Mouse (Mus musculus): Measurements from ENCODE around the gene Oprm1. TPM values are rescaled to one million over a fixed set of nuclear protein-coding genes. Genes with fewer than 3 reads are reported as not detected.

Gene Oprm1
- polyA plus RNA-seq, 1 experiment from 2014 or later = 0.40 TPM

GRCm38 (mm10) chr10:7060326-7060725 is 302.0 kb downstream of the Oprm1 start:
- Histone ChIP-seq H3K27ac (ENCODE audit: low read length) (no peak overlapping the region), H3K4me2 (ENCODE audit: low read depth, low read length) (no peak overlapping the region), H3K4me3 (replicated peaks; ENCODE audit: low read length) (no peak overlapping the region), H3K4me1 (ENCODE audit: control insufficient read depth, insufficient read depth, low read length) (no peaks in the 10 kb centered on the region), H3K27me3 (ENCODE audit: control insufficient read depth, insufficient read depth, low read length) (no peaks in the 10 kb centered on the region), H3K9ac (ENCODE audit: low read length) (no peak overlapping the region), H3K9me3 (replicated peaks; ENCODE audit: control insufficient read depth, low read length) (no peaks in the 10 kb centered on the region), H3K36me3 (ENCODE audit: control insufficient read depth, insufficient read depth, low read length) (no peaks in the 10 kb centered on the region)
- no peak for ATAC-seq (ENCODE audit: insufficient read depth, low FRiP score)
- 58% methylated on average over 5 of the region's 5 CpGs for WGBS

- H3K27me3 ChIP-seq (ENCODE audit: control insufficient read depth, insufficient read depth, low read length) = no peaks in the 10 kb centered on the region
- WGBS = 79% methylated on average over 7 of the region's 7 CpGs
- no peaks in the 10 kb centered on the region for H3K9me3 ChIP-seq (replicated peaks; ENCODE audit: control insufficient read depth, low read length)
- ATAC-seq (ENCODE audit: insufficient read depth, low FRiP score) = no peak
- no peak overlapping the region for H3K27ac ChIP-seq (ENCODE audit: low read length)
- no peaks in the 10 kb centered on the region for H3K36me3 ChIP-seq (ENCODE audit: control insufficient read depth, insufficient read depth, low read length)
- H3K4me2 ChIP-seq (ENCODE audit: low read depth, low read length) = no peak overlapping the region
- H3K4me1 ChIP-seq (ENCODE audit: control insufficient read depth, insufficient read depth, low read length) = no peaks in the 10 kb centered on the region
- H3K9ac ChIP-seq (ENCODE audit: low read length) = no peak overlapping the region
- H3K4me3 ChIP-seq (replicated peaks; ENCODE audit: low read length) = no peak overlapping the region
These were observed 304.7 kb downstream of the Oprm1 start for GRCm38 (mm10) chr10:7062993-7063392.

GRCm38 (mm10) chr10:7063752-7064457 is 305.6 kb downstream of the Oprm1 start:
- Histone ChIP-seq H3K36me3 (ENCODE audit: control insufficient read depth, insufficient read depth, low read length) (no peaks in the 10 kb centered on the region), H3K9ac (ENCODE audit: low read length) (no peak overlapping the region), H3K4me1 (ENCODE audit: control insufficient read depth, insufficient read depth, low read length) (no peaks in the 10 kb centered on the region), H3K4me3 (replicated peaks; ENCODE audit: low read length) (no peak overlapping the region), H3K9me3 (replicated peaks; ENCODE audit: control insufficient read depth, low read length) (no peaks in the 10 kb centered on the region), H3K27me3 (ENCODE audit: control insufficient read depth, insufficient read depth, low read length) (no peaks in the 10 kb centered on the region), H3K4me2 (ENCODE audit: low read depth, low read length) (no peak overlapping the region), H3K27ac (ENCODE audit: low read length) (no peak overlapping the region)
- no peak for ATAC-seq (ENCODE audit: insufficient read depth, low FRiP score)
- WGBS = 78% methylated on average over 9 of the region's 9 CpGs

- no peak overlapping the region for H3K27ac ChIP-seq (ENCODE audit: low read length)
- ATAC-seq (ENCODE audit: insufficient read depth, low FRiP score) = no peak
- no peak overlapping the region for H3K9ac ChIP-seq (ENCODE audit: low read length)
- no peaks in the 10 kb centered on the region for H3K27me3 ChIP-seq (ENCODE audit: control insufficient read depth, insufficient read depth, low read length)
- 73% methylated on average over 12 of the region's 12 CpGs for WGBS
- no peaks in the 10 kb centered on the region for H3K9me3 ChIP-seq (replicated peaks; ENCODE audit: control insufficient read depth, low read length)
- H3K4me2 ChIP-seq (ENCODE audit: low read depth, low read length) = no peak overlapping the region
- no peak overlapping the region for H3K4me3 ChIP-seq (replicated peaks; ENCODE audit: low read length)
- H3K36me3 ChIP-seq (ENCODE audit: control insufficient read depth, insufficient read depth, low read length) = no peaks in the 10 kb centered on the region
- 0 out of 2 replicates have a peak, but pooled peaks cover 3% of the 10 kb centered on the region for H3K4me1 ChIP-seq (ENCODE audit: control insufficient read depth, insufficient read depth, low read length)
These were observed 310.3 kb downstream of the Oprm1 start for GRCm38 (mm10) chr10:7068608-7069007.

GRCm38 (mm10) chr10:7069090-7069489 is 310.8 kb downstream of the Oprm1 start:
- 84% methylated on average over 2 of the region's 2 CpGs for WGBS
- H3K27me3 ChIP-seq (ENCODE audit: control insufficient read depth, insufficient read depth, low read length) = no peaks in the 10 kb centered on the region
- 0 out of 2 replicates have a peak, but pooled peaks cover 3% of the 10 kb centered on the region for H3K4me1 ChIP-seq (ENCODE audit: control insufficient read depth, insufficient read depth, low read length)
- no peaks in the 10 kb centered on the region for H3K9me3 ChIP-seq (replicated peaks; ENCODE audit: control insufficient read depth, low read length)
- no peak overlapping the region for H3K27ac ChIP-seq (ENCODE audit: low read length)
- H3K4me2 ChIP-seq (ENCODE audit: low read depth, low read length) = no peak overlapping the region
- ATAC-seq (ENCODE audit: insufficient read depth, low FRiP score) = no peak
- H3K9ac ChIP-seq (ENCODE audit: low read length) = no peak overlapping the region
- no peak overlapping the region for H3K4me3 ChIP-seq (replicated peaks; ENCODE audit: low read length)
- no peaks in the 10 kb centered on the region for H3K36me3 ChIP-seq (ENCODE audit: control insufficient read depth, insufficient read depth, low read length)

GRCm38 (mm10) chr10:7070100-7070835 is 312.0 kb downstream of the Oprm1 start:
- Histone ChIP-seq H3K4me2 (ENCODE audit: low read depth, low read length) (no peak overlapping the region), H3K4me3 (replicated peaks; ENCODE audit: low read length) (no peak overlapping the region), H3K9me3 (replicated peaks; ENCODE audit: control insufficient read depth, low read length) (no peaks in the 10 kb centered on the region), H3K36me3 (ENCODE audit: control insufficient read depth, insufficient read depth, low read length) (no peaks in the 10 kb centered on the region), H3K9ac (ENCODE audit: low read length) (no peak overlapping the region), H3K27ac (ENCODE audit: low read length) (no peak overlapping the region), H3K27me3 (ENCODE audit: control insufficient read depth, insufficient read depth, low read length) (no peaks in the 10 kb centered on the region), H3K4me1 (ENCODE audit: control insufficient read depth, insufficient read depth, low read length) (0 out of 2 replicates have a peak, but pooled peaks cover 3% of the 10 kb centered on the region)
- ATAC-seq (ENCODE audit: insufficient read depth, low FRiP score) = no peak
- WGBS = 55% methylated on average over 8 of the region's 8 CpGs

GRCm38 (mm10) chr10:7070924-7071323 is 312.6 kb downstream of the Oprm1 start:
- WGBS = 72% methylated on average over 5 of the region's 5 CpGs

GRCm38 (mm10) chr10:7074231-7074630 is 315.9 kb downstream of the Oprm1 start:
- no peak overlapping the region for H3K4me2 ChIP-seq (ENCODE audit: low read depth, low read length)
- 87% methylated on average over 2 of the region's 2 CpGs for WGBS
- no peak overlapping the region for H3K9ac ChIP-seq (ENCODE audit: low read length)

More at GRCm38 (mm10) chr10:7070924-7071323, 312.6 kb downstream of the Oprm1 start:
- Histone ChIP-seq H3K27me3 (ENCODE audit: control insufficient read depth, insufficient read depth, low read length) (no peaks in the 10 kb centered on the region), H3K9ac (ENCODE audit: low read length) (no peak overlapping the region), H3K4me3 (replicated peaks; ENCODE audit: low read length) (no peak overlapping the region), H3K27ac (ENCODE audit: low read length) (no peak overlapping the region), H3K36me3 (ENCODE audit: control insufficient read depth, insufficient read depth, low read length) (no peaks in the 10 kb centered on the region), H3K9me3 (replicated peaks; ENCODE audit: control insufficient read depth, low read length) (no peaks in the 10 kb centered on the region), H3K4me1 (ENCODE audit: control insufficient read depth, insufficient read depth, low read length) (0 out of 2 replicates have a peak, but pooled peaks cover 3% of the 10 kb centered on the region), H3K4me2 (ENCODE audit: low read depth, low read length) (no peak overlapping the region)
- ATAC-seq (ENCODE audit: insufficient read depth, low FRiP score) = no peak

GRCm38 (mm10) chr10:7075661-7076060 is 317.4 kb downstream of the Oprm1 start:
- no peak overlapping the region for H3K4me2 ChIP-seq (ENCODE audit: low read depth, low read length)
- H3K4me1 ChIP-seq (ENCODE audit: control insufficient read depth, insufficient read depth, low read length) = peaks cover 11% of the 10 kb centered on the region; the same call in 1 of the 2 replicates
- no peaks in the 10 kb centered on the region for H3K9me3 ChIP-seq (replicated peaks; ENCODE audit: control insufficient read depth, low read length)
- H3K27ac ChIP-seq (ENCODE audit: low read length) = no peak overlapping the region
- 78% methylated on average over 2 of the region's 2 CpGs for WGBS
- H3K9ac ChIP-seq (ENCODE audit: low read length) = no peak overlapping the region
- ATAC-seq (ENCODE audit: insufficient read depth, low FRiP score) = no peak
- H3K4me3 ChIP-seq (replicated peaks; ENCODE audit: low read length) = no peak overlapping the region
- no peaks in the 10 kb centered on the region for H3K36me3 ChIP-seq (ENCODE audit: control insufficient read depth, insufficient read depth, low read length)
- H3K27me3 ChIP-seq (ENCODE audit: control insufficient read depth, insufficient read depth, low read length) = no peaks in the 10 kb centered on the region

More at GRCm38 (mm10) chr10:7074231-7074630, 315.9 kb downstream of the Oprm1 start:
- no peak for ATAC-seq (ENCODE audit: insufficient read depth, low FRiP score)
- Histone ChIP-seq H3K36me3 (ENCODE audit: control insufficient read depth, insufficient read depth, low read length) (no peaks in the 10 kb centered on the region), H3K27ac (ENCODE audit: low read length) (no peak overlapping the region), H3K4me1 (ENCODE audit: control insufficient read depth, insufficient read depth, low read length) (peaks cover 12% of the 10 kb centered on the region; the same call in 1 of the 2 replicates), H3K27me3 (ENCODE audit: control insufficient read depth, insufficient read depth, low read length) (no peaks in the 10 kb centered on the region), H3K4me3 (replicated peaks; ENCODE audit: low read length) (no peak overlapping the region), H3K9me3 (replicated peaks; ENCODE audit: control insufficient read depth, low read length) (no peaks in the 10 kb centered on the region)
